In genomic region chr15:27467081-27467491, GRCm38 (mm10) we compare ENCODE assay signal across 8 mouse cellular contexts. TPM values are rescaled to one million over a fixed set of nuclear protein-coding genes. Genes with fewer than 3 reads are reported as not detected.
DNase-seq lines count a peak whose midpoint lies in the region; ATAC-seq lines count a peak whose summit lies in the region.

No protein-coding gene starts in this region.

- peak overlapping the region; percentile 89 for H3K4me2 ChIP-seq in heart, embryonic 11.5 days
- H3K4me2 ChIP-seq in forebrain, embryonic 12.5 days: peak overlapping the region; percentile 70
- H3K4me2 ChIP-seq in liver, embryonic 13.5 days: peak overlapping the region; percentile 86

- peak; percentile 40 for ATAC-seq in heart, embryonic 11.5 days (replicated peaks; ENCODE audit: insufficient number of reproducible peaks, low FRiP score, low TSS enrichment)
- ATAC-seq in forebrain, embryonic 12.5 days (ENCODE audit: low FRiP score): no peak
- peak; percentile 14 for ATAC-seq in liver, embryonic 13.5 days (ENCODE audit: low read depth)

- peak overlapping the region; percentile 86 for H3K4me3 ChIP-seq in heart, embryonic 11.5 days (ENCODE audit: low read depth, low read length)
- peak overlapping the region; percentile 67 for H3K4me3 ChIP-seq in forebrain, embryonic 12.5 days (replicated peaks)
- H3K4me3 ChIP-seq in liver, embryonic 13.5 days (replicated peaks): peak overlapping the region; percentile 92

- H3K9me3 ChIP-seq in heart, embryonic 11.5 days (replicated peaks; ENCODE audit: control insufficient read depth, low read length): no peaks in the 10 kb centered on the region
- no peaks in the 10 kb centered on the region for H3K9me3 ChIP-seq in forebrain, embryonic 12.5 days
- H3K9me3 ChIP-seq in liver, embryonic 13.5 days (replicated peaks): no peaks in the 10 kb centered on the region

- peak overlapping the region; percentile 85 for H3K9ac ChIP-seq in heart, embryonic 11.5 days (ENCODE audit: low read depth, low read length)
- H3K9ac ChIP-seq in forebrain, embryonic 12.5 days: peak overlapping the region; percentile 77
- H3K9ac ChIP-seq in liver, embryonic 13.5 days: peak overlapping the region; percentile 94

- 2% methylated on average over 25 of the region's 25 CpGs for WGBS in heart, embryonic 11.5 days (ENCODE audit: insufficient replicate concordance)
- WGBS in forebrain, embryonic 12.5 days: under 1% methylated on average over 25 of the region's 25 CpGs
- 1% methylated on average over 25 of the region's 25 CpGs for WGBS in liver, embryonic 13.5 days (ENCODE audit: insufficient replicate concordance)

- no peak for DNase-seq in heart, adult 9 months (ENCODE audit: low spot score in 2 of 2)
- peak; percentile 7 for DNase-seq in ES-CJ7 (ENCODE audit: low read depth, low spot score)
- no peak for DNase-seq in liver, embryonic 13.5 days
- no peak for DNase-seq in adrenal gland, postnatal 25 days
- no peak for DNase-seq in gastrocnemius, adult 8-10 months (ENCODE audit: low spot score in 2 of 2)
- DNase-seq in right cerebral cortex, adult 2 months (ENCODE audit: low spot score in 2 of 2): no peak

- peak overlapping the region; percentile 85 for H3K27ac ChIP-seq in heart, embryonic 11.5 days (ENCODE audit: low read depth, low read length)
- peak overlapping the region; percentile 84 for H3K27ac ChIP-seq in forebrain, embryonic 12.5 days
- H3K27ac ChIP-seq in liver, embryonic 13.5 days: peak overlapping the region; percentile 95

- H3K27me3 ChIP-seq in heart, embryonic 11.5 days (ENCODE audit: control insufficient read depth, insufficient read depth, low read length): no peaks in the 10 kb centered on the region
- 0 out of 2 replicates have a peak, but pooled peaks cover 6% of the 10 kb centered on the region for H3K27me3 ChIP-seq in forebrain, embryonic 12.5 days
- no peaks in the 10 kb centered on the region for H3K27me3 ChIP-seq in liver, embryonic 13.5 days

- H3K4me1 ChIP-seq in heart, embryonic 11.5 days (ENCODE audit: control insufficient read depth, insufficient read depth, low read length): peaks cover under 1% of the 10 kb centered on the region; the same call in 1 of the 2 replicates
- H3K4me1 ChIP-seq in forebrain, embryonic 12.5 days: peaks cover 19% of the 10 kb centered on the region
- H3K4me1 ChIP-seq in liver, embryonic 13.5 days (replicated peaks): peaks cover 51% of the 10 kb centered on the region

- no peaks in the 10 kb centered on the region for H3K36me3 ChIP-seq in heart, embryonic 11.5 days (ENCODE audit: control insufficient read depth, insufficient read depth, low read length)
- 0 out of 2 replicates have a peak, but pooled peaks cover 2% of the 10 kb centered on the region for H3K36me3 ChIP-seq in forebrain, embryonic 12.5 days (replicated peaks)
- peaks cover 8% of the 10 kb centered on the region; the same call in 1 of the 2 replicates for H3K36me3 ChIP-seq in liver, embryonic 13.5 days

RNA-seq across cellular contexts. Expression of gene Ank, which starts 0.6 kb away (rescaled TPM):
- polyA plus RNA-seq in heart, embryonic 11.5 days (2014; fragmentation: Nextera tagmentation; extraction: Ambion mirVana): 11.9 and 13.5 TPM in 2 replicates
- polyA plus RNA-seq in forebrain, embryonic 12.5 days (2016; fragmentation: Nextera tagmentation; extraction: Ambion mirVana): 9.0 and 10.3 TPM in 2 replicates
- 11.1 and 11.8 TPM in 2 replicates for polyA plus RNA-seq in liver, embryonic 13.5 days (2015; fragmentation: Nextera tagmentation; extraction: Ambion mirVana)
- 43.3 and 44.0 TPM in 2 replicates for total RNA-seq in adrenal gland, postnatal 25 days (2021)
- 100 to 1,000 TPM; 126 to 164 (median 145) TPM for total RNA-seq in gastrocnemius, adult 8-10 months (2022)
